Mouse (Mus musculus) embryonic facial prominence, embryonic 13.5 days (tissue): ENCODE results near the gene Srcin1. TPM values are rescaled to one million over a fixed set of nuclear protein-coding genes. Genes with fewer than 3 reads are reported as not detected.
A peak's percentile ranks its signal among the peaks of the same experiment; 100 is the strongest.

Experiments
- ATAC-seq: fragments of 200-750 bp; cut with Nextera tagmentation; 2 replicates; pipeline ENCODE4 v1.8.0; 2017; ENCODE audit warnings: low read depth; ENCODE audit not compliant: insufficient number of reproducible peaks, insufficient read depth, low FRiP score, low TSS enrichment
- H3K27ac ChIP-seq: fragments of 300-500 bp; sonication (generic); 2 replicates; pipeline ENCODE4 v1.5.1; 2015; ENCODE audit warnings: moderate library complexity, mild to moderate bottlenecking, inconsistent platforms
- H3K27me3 ChIP-seq: fragments of 300-500 bp; sonication (generic); 2 replicates; pipeline ENCODE4 v1.6.1; 2015; ENCODE audit warnings: mild to moderate bottlenecking, inconsistent platforms
- H3K36me3 ChIP-seq: fragments of 300-500 bp; sonication (generic); 2 replicates; pipeline ENCODE4 v1.6.1; 2015; ENCODE audit warnings: mild to moderate bottlenecking, inconsistent platforms
- H3K4me1 ChIP-seq: fragments of 300-500 bp; sonication (generic); 2 replicates; pipeline ENCODE4 v1.6.1; 2015; ENCODE audit warnings: inconsistent platforms
- H3K4me2 ChIP-seq: fragments of 300-500 bp; sonication (generic); 2 replicates; pipeline ENCODE4 v1.6.1; 2015; ENCODE audit warnings: moderate library complexity, mild to moderate bottlenecking, inconsistent platforms
- H3K4me3 ChIP-seq: fragments of 300-500 bp; sonication (generic); 2 replicates; pipeline ENCODE4 v1.5.1; 2015; ENCODE audit warnings: mild to moderate bottlenecking, inconsistent platforms
- H3K9ac ChIP-seq: fragments of 300-500 bp; sonication (generic); 2 replicates; pipeline ENCODE4 v1.6.1; 2015; ENCODE audit warnings: mild to moderate bottlenecking, inconsistent platforms
- H3K9me3 ChIP-seq: fragments of 300-500 bp; sonication (generic); 2 replicates; pipeline ENCODE4 v1.6.1; 2016; ENCODE audit warnings: inconsistent platforms
- WGBS: fragments of 180-500 bp; shearing (Covaris S2); methylation state at CpG from one replicate; pipeline ENCODE4 v1.1.7; 2015; ENCODE audit warnings: mixed read lengths; 5-methylcytosine and 5-hydroxymethylcytosine counted together
- polyA plus RNA-seq: library from polyadenylated mRNA; unstranded; fragments of >200 nt; fragmentation: Nextera tagmentation; extraction: Ambion mirVana; gene quantifications from 2 replicates; pipeline ENCODE4 v1.2.1, GENCODE M21; 2015

Srcin1 gene
- polyA plus RNA-seq, 1 experiment from 2014 or later = 0.76 TPM

- Histone ChIP-seq H3K4me1 (peaks cover 56% of the 10 kb centered on the region), H3K36me3 (no peaks in the 10 kb centered on the region), H3K4me2 (peak overlapping the region; percentile 9; the same call in 1 of the 2 replicates), H3K9ac (0 out of 2 replicates have a peak overlapping the region, but pooled peaks have one; percentile 16), H3K27ac (no peak overlapping the region), H3K9me3 (no peaks in the 10 kb centered on the region), H3K27me3 (peaks cover 90% of the 10 kb centered on the region), H3K4me3 (no peak overlapping the region)
- no peak for ATAC-seq
- 10% methylated on average over 11 of the region's 11 CpGs for WGBS
Observed at GRCm38 (mm10) chr11:97567480-97567879, 8.5 kb downstream of the Srcin1 start.

- Histone ChIP-seq H3K4me3 (no peak overlapping the region), H3K27me3 (peaks cover 90% of the 10 kb centered on the region), H3K9me3 (no peaks in the 10 kb centered on the region), H3K4me2 (no peak overlapping the region), H3K27ac (no peak overlapping the region), H3K9ac (no peak overlapping the region), H3K36me3 (no peaks in the 10 kb centered on the region), H3K4me1 (peaks cover 49% of the 10 kb centered on the region)
- ATAC-seq = no peak
- WGBS = 6% methylated on average over 13 of the region's 13 CpGs
Observed at GRCm38 (mm10) chr11:97566551-97566950, 9.4 kb downstream of the Srcin1 start.

GRCm38 (mm10) chr11:97563730-97564129, 12.3 kb downstream of the Srcin1 start:
- Histone ChIP-seq H3K4me2 (no peak overlapping the region), H3K4me1 (peaks cover 51% of the 10 kb centered on the region), H3K36me3 (no peaks in the 10 kb centered on the region), H3K27ac (no peak overlapping the region), H3K9ac (no peak overlapping the region), H3K9me3 (no peaks in the 10 kb centered on the region), H3K27me3 (peaks cover 90% of the 10 kb centered on the region), H3K4me3 (no peak overlapping the region)
- 43% methylated on average over 14 of the region's 14 CpGs for WGBS
- ATAC-seq = no peak

GRCm38 (mm10) chr11:97562536-97562935, 13.4 kb downstream of the Srcin1 start:
- no peak for ATAC-seq
- Histone ChIP-seq H3K4me2 (no peak overlapping the region), H3K27ac (no peak overlapping the region), H3K27me3 (peaks cover 91% of the 10 kb centered on the region), H3K4me1 (peaks cover 51% of the 10 kb centered on the region), H3K9me3 (no peaks in the 10 kb centered on the region), H3K4me3 (no peak overlapping the region), H3K36me3 (no peaks in the 10 kb centered on the region), H3K9ac (no peak overlapping the region)
- 43% methylated on average over 3 of the region's 3 CpGs for WGBS

- H3K9ac ChIP-seq = no peak overlapping the region
- ATAC-seq = no peak
- no peak overlapping the region for H3K27ac ChIP-seq
- no peak overlapping the region for H3K4me2 ChIP-seq
- no peaks in the 10 kb centered on the region for H3K36me3 ChIP-seq
- no peaks in the 10 kb centered on the region for H3K9me3 ChIP-seq
- H3K27me3 ChIP-seq = peaks cover 80% of the 10 kb centered on the region
- H3K4me3 ChIP-seq = no peak overlapping the region
- 30% methylated on average over 17 of the region's 17 CpGs for WGBS
- H3K4me1 ChIP-seq = peaks cover 38% of the 10 kb centered on the region
Observed at GRCm38 (mm10) chr11:97560210-97560963, 15.6 kb downstream of the Srcin1 start.

- Histone ChIP-seq H3K9ac (no peak overlapping the region), H3K9me3 (no peaks in the 10 kb centered on the region), H3K36me3 (no peaks in the 10 kb centered on the region), H3K4me3 (no peak overlapping the region), H3K4me1 (peaks cover 37% of the 10 kb centered on the region), H3K4me2 (no peak overlapping the region), H3K27ac (no peak overlapping the region), H3K27me3 (peaks cover 72% of the 10 kb centered on the region)
- 40% methylated on average over 4 of the region's 4 CpGs for WGBS
- ATAC-seq = no peak
Observed at GRCm38 (mm10) chr11:97559549-97559948, 16.4 kb downstream of the Srcin1 start.

GRCm38 (mm10) chr11:97557885-97558284, 18.1 kb downstream of the Srcin1 start:
- no peak for ATAC-seq
- H3K27me3 ChIP-seq = peaks cover 66% of the 10 kb centered on the region
- no peaks in the 10 kb centered on the region for H3K9me3 ChIP-seq
- peaks cover 37% of the 10 kb centered on the region for H3K4me1 ChIP-seq
- H3K36me3 ChIP-seq = no peaks in the 10 kb centered on the region
- no peak overlapping the region for H3K9ac ChIP-seq
- WGBS = 44% methylated on average over 4 of the region's 4 CpGs
- no peak overlapping the region for H3K27ac ChIP-seq
- H3K4me2 ChIP-seq = no peak overlapping the region
- no peak overlapping the region for H3K4me3 ChIP-seq

- Histone ChIP-seq H3K4me1 (peaks cover 41% of the 10 kb centered on the region), H3K4me2 (no peak overlapping the region), H3K27ac (no peak overlapping the region), H3K27me3 (peaks cover 66% of the 10 kb centered on the region), H3K4me3 (no peak overlapping the region; the same call in 1 of the 2 replicates), H3K36me3 (no peaks in the 10 kb centered on the region), H3K9ac (peak overlapping the region; percentile 27; the same call in 1 of the 2 replicates), H3K9me3 (no peaks in the 10 kb centered on the region)
- ATAC-seq = no peak
- WGBS = 14% methylated on average over 7 of the region's 7 CpGs
Observed at GRCm38 (mm10) chr11:97556569-97557408, 19.2 kb downstream of the Srcin1 start.

GRCm38 (mm10) chr11:97555144-97555543, 20.8 kb downstream of the Srcin1 start:
- peaks cover 66% of the 10 kb centered on the region for H3K27me3 ChIP-seq
- H3K9me3 ChIP-seq = no peaks in the 10 kb centered on the region
- H3K4me1 ChIP-seq = peaks cover 34% of the 10 kb centered on the region
- ATAC-seq = no peak
- no peak overlapping the region for H3K27ac ChIP-seq
- H3K36me3 ChIP-seq = no peaks in the 10 kb centered on the region
- H3K4me2 ChIP-seq = no peak overlapping the region
- 32% methylated on average over 6 of the region's 6 CpGs for WGBS
- no peak overlapping the region for H3K4me3 ChIP-seq
- no peak overlapping the region for H3K9ac ChIP-seq

- Histone ChIP-seq H3K9me3 (no peaks in the 10 kb centered on the region), H3K4me2 (no peak overlapping the region), H3K4me1 (peaks cover 12% of the 10 kb centered on the region), H3K27ac (no peak overlapping the region), H3K9ac (no peak overlapping the region), H3K36me3 (no peaks in the 10 kb centered on the region), H3K4me3 (no peak overlapping the region), H3K27me3 (peaks cover 77% of the 10 kb centered on the region)
- ATAC-seq = no peak
- 12% methylated on average over 8 of the region's 8 CpGs for WGBS
Observed at GRCm38 (mm10) chr11:97552151-97552550, 23.8 kb downstream of the Srcin1 start.

GRCm38 (mm10) chr11:97548757-97549156, 27.2 kb downstream of the Srcin1 start:
- H3K4me3 ChIP-seq = no peak overlapping the region
- ATAC-seq = no peak
- no peak overlapping the region for H3K9ac ChIP-seq
- WGBS = 48% methylated on average over 8 of the region's 8 CpGs
- H3K4me2 ChIP-seq = no peak overlapping the region
- no peak overlapping the region for H3K27ac ChIP-seq
- H3K9me3 ChIP-seq = no peaks in the 10 kb centered on the region
- H3K27me3 ChIP-seq = peaks cover 94% of the 10 kb centered on the region
- H3K36me3 ChIP-seq = no peaks in the 10 kb centered on the region
- H3K4me1 ChIP-seq = peaks cover 24% of the 10 kb centered on the region
